Mouse (Mus musculus) neural tube, embryonic 11.5 days (tissue): ENCODE results near the gene Car5a. TPM values are rescaled to one million over a fixed set of nuclear protein-coding genes. Genes with fewer than 3 reads are reported as not detected.

Experiments
- ATAC-seq: fragments of 200-750 bp; cut with Nextera tagmentation; 2 replicates; pipeline ENCODE4 v1.8.0; 2017; ENCODE audit warnings: moderate number of reproducible peaks, mild to moderate bottlenecking, moderate TSS enrichment, moderate library complexity; ENCODE audit not compliant: insufficient read depth, low FRiP score, low TSS enrichment
- DNase-seq: peaks from one replicate; pipeline ENCODE4 v3.0.0-alpha.2; 2015; ENCODE audit warnings: low spot score
- H3K27ac ChIP-seq: fragments of 300-500 bp; sonication (generic); 2 replicates; pipeline ENCODE4 v1.5.1; 2014; ENCODE audit warnings: low read depth, mild to moderate bottlenecking, low read length
- H3K27me3 ChIP-seq: fragments of 300-500 bp; sonication (generic); 2 replicates; pipeline ENCODE4 v1.6.1; 2014; ENCODE audit warnings: mild to moderate bottlenecking, low read length, mixed read lengths; ENCODE audit not compliant: control insufficient read depth, insufficient read depth
- H3K36me3 ChIP-seq: fragments of 300-500 bp; sonication (generic); 2 replicates; pipeline ENCODE4 v1.6.1; 2014; ENCODE audit warnings: mild to moderate bottlenecking, low read length, moderate library complexity, mixed read lengths; ENCODE audit not compliant: control insufficient read depth, insufficient read depth
- H3K4me1 ChIP-seq: fragments of 300-500 bp; sonication (generic); 2 replicates; pipeline ENCODE4 v1.6.1; 2014; ENCODE audit warnings: low read length, mixed read lengths; ENCODE audit not compliant: control insufficient read depth, insufficient read depth
- H3K4me2 ChIP-seq: fragments of 300-500 bp; sonication (generic); 2 replicates; pipeline ENCODE4 v1.6.1; 2014; ENCODE audit warnings: low read depth, mild to moderate bottlenecking, moderate library complexity
- H3K4me3 ChIP-seq: fragments of 300-500 bp; sonication (generic); 2 replicates; pipeline ENCODE4 v1.5.1; 2014; ENCODE audit warnings: low read depth, low read length
- H3K9ac ChIP-seq: fragments of 300-500 bp; sonication (generic); 2 replicates; pipeline ENCODE4 v1.6.1; 2014; ENCODE audit warnings: mild to moderate bottlenecking, low read length
- H3K9me3 ChIP-seq: fragments of 300-500 bp; sonication (generic); 2 replicates; pipeline ENCODE4 v1.6.1; 2016; ENCODE audit warnings: low read length; ENCODE audit not compliant: control insufficient read depth
- WGBS: fragments of 180-500 bp; shearing (Covaris S2); extraction: QIAGEN DNeasy Blood & Tissue Kit; methylation state at CpG from one replicate; pipeline ENCODE4 v1.1.7; 2014; 5-methylcytosine and 5-hydroxymethylcytosine counted together
- polyA plus RNA-seq: library from polyadenylated mRNA; unstranded; fragments of >200 nt; fragmentation: Nextera tagmentation; extraction: Ambion mirVana; gene quantifications from 2 replicates; pipeline ENCODE4 v1.2.1, GENCODE M21; 2014

Car5a gene
- polyA plus RNA-seq, 1 experiment from 2014 or later = not detected

DNA sequence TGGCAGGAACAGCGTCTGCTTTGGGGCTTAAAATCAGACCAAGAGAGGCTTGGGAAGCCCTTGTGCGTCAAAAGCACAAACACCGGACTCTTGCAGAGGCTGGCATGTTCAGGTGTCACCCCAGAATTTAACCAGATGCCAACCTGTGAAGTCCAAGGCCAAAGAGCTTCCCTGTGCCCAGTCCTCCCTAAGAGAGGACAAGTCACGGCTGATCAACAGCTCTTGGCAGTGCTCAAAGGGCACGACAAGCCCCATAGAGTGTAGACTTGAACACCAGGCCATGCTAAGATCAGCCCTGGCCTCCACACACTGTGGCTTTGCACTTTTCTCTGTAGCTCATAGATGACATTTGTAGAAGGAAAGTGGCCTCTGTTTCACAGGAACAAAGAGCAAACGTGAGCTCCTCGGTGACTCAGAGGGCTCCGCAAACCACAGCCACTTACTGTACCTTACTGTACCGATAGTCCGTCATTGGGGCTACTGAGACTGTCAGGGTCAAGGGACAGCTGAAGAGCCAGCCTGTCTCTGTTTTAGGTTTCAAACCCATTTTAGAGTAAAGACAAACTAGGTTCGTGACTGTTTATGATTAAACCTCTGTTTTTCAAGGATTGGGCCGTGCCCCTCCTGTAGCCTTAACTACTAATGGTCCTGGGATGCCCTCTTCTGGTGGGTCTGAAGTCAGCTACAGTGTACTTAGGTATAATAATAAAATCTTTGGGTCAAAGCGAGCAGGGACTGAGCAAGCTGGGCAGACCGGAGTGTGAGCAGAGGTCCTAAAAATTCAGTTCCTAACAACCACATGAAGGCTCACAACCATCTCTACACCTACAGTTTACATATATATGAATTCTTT is 11.8 kb downstream of the Car5a start:
- H3K4me1 ChIP-seq = peaks cover 7% of the 10 kb centered on the region; the same call in 1 of the 2 replicates
- H3K4me2 ChIP-seq = no peak overlapping the region
- H3K36me3 ChIP-seq = no peaks in the 10 kb centered on the region
- no peak for ATAC-seq
- no peak overlapping the region for H3K4me3 ChIP-seq
- no peak for DNase-seq
- H3K27me3 ChIP-seq = no peaks in the 10 kb centered on the region
- no peak overlapping the region for H3K27ac ChIP-seq
- no peak overlapping the region for H3K9ac ChIP-seq
- no peaks in the 10 kb centered on the region for H3K9me3 ChIP-seq
- WGBS = 87% methylated on average over 14 of the region's 14 CpGs

DNA sequence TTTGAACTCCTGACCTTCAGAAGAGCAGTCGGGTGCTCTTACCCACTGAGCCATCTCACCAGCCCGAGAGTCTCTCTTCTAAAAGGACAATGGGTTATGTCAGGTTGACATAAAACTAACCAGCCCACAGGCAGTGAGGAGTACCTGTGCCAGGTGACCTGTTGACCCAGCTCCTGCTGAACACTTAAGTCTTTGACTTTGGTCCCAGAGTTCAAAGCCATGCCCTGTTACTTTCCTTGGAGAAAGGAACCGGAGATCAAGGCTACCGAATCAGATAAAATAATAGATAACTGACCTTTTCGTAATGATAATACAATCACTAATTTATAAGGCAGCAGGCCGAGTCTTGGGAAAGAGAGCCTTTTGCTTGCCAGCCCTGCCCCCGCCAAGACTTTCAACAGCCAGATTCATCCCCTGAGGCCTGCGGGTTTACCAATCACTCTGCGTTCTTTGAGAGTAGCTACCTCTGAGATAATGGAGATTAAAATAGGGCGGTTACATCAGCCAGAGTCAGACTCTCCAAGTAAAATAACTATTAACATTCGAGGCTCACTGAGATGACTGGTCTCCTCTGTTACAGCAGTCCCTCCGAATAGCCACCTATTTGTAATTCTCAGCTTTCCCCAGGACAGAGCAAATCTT is 12.6 kb downstream of the Car5a start:
- DNase-seq (no peak), ATAC-seq (no peak)
- no peak overlapping the region for H3K4me3 ChIP-seq
- no peak overlapping the region for H3K27ac ChIP-seq
- peaks cover 7% of the 10 kb centered on the region; the same call in 1 of the 2 replicates for H3K4me1 ChIP-seq
- 82% methylated on average over 12 of the region's 12 CpGs for WGBS
- no peak overlapping the region for H3K9ac ChIP-seq
- H3K27me3 ChIP-seq = no peaks in the 10 kb centered on the region
- H3K4me2 ChIP-seq = no peak overlapping the region
- H3K9me3 ChIP-seq = no peaks in the 10 kb centered on the region
- no peaks in the 10 kb centered on the region for H3K36me3 ChIP-seq

DNA sequence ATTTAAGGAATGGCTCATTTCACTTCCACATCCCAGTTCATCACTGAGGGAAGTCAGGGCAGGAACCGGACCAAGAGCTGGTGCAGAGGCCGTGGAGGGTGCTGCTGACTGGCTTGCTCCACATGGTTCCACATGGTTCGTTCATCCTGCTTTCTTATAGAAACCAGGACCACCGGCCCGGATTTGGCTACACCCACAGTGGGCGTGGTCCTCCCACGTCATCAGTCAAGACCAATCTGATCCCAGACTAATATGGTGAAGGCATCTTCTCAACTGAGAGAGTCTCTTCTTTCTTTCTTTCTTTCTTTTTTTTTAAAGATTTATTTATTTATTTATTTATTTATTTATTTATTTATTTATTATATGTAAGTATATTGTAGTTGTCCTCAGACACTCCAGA is 13.1 kb downstream of the Car5a start:
- Histone ChIP-seq H3K9ac (no peak overlapping the region), H3K9me3 (no peaks in the 10 kb centered on the region), H3K36me3 (no peaks in the 10 kb centered on the region), H3K27ac (no peak overlapping the region), H3K4me2 (no peak overlapping the region), H3K4me3 (no peak overlapping the region), H3K4me1 (peaks cover 3% of the 10 kb centered on the region; the same call in 1 of the 2 replicates), H3K27me3 (no peaks in the 10 kb centered on the region)
- ATAC-seq = no peak
- no peak for DNase-seq
- WGBS = 84% methylated on average over 7 of the region's 7 CpGs

DNA sequence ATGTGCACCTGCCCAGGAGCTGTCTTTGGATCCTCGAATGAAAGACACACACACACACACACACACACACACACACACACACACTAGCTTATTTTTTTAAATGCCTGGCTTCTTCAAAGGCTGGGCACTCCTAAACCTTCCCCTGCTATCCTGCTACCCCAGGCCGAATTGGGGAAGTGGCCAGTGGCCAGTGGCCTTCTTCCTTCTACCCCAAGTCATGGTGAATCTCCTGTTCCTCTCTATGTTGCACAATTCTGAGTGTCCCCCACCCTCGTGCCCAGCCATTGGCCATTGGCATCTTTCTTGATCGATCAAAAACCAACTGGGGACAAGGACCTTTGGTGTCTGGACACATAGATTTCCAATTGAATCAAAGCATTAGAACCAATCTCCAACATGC is 14.7 kb downstream of the Car5a start:
- DNase-seq = no peak
- H3K27ac ChIP-seq = no peak overlapping the region
- no peak for ATAC-seq
- H3K9ac ChIP-seq = no peak overlapping the region
- H3K4me1 ChIP-seq = peaks cover 2% of the 10 kb centered on the region; the same call in 1 of the 2 replicates
- no peaks in the 10 kb centered on the region for H3K27me3 ChIP-seq
- no peaks in the 10 kb centered on the region for H3K36me3 ChIP-seq
- 81% methylated on average over 4 of the region's 4 CpGs for WGBS
- no peak overlapping the region for H3K4me2 ChIP-seq
- no peaks in the 10 kb centered on the region for H3K9me3 ChIP-seq
- no peak overlapping the region for H3K4me3 ChIP-seq

DNA sequence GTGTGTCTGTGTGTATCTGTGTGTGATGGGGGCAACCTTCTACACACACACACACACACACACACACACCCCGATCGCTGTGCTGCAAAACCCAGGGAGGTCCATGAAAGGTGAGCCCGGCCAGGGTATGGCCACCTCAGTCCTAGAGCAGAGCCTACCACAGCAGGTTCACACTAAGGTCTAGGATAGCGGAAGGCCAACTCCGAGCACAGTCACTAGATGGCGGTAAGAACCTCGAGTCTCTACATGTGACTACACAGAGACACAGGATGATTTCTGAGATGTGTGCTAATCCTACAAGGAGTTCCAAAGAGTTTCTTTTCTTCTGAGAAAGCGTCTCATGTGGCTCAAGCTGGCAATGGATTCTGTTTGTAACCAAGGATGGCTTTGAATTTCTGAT is 17.4 kb downstream of the Car5a start:
- 41% methylated on average over 8 of the region's 8 CpGs for WGBS
- DNase-seq = peak; percentile 56

DNA sequence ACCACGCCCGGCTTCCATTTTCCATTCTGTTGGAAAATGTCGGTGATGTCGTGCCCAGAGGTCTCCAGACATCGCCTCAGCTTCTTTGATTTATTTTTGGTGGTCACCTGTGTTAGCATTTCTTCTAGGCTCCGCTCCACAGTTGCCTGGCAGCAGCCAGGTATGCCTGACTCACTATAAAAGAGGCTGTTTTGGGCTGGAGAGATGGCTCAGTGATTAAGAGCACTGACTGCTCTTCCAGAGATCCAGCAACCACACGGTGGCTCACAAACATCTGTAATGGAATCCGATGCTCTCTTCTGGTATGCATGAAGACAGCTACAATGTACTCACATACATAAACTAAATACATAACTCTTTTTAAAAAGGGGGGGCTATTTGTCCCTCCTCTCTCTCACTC is 18.4 kb downstream of the Car5a start:
- H3K27ac ChIP-seq = no peak overlapping the region

More for the DNA sequence above, 17.4 kb downstream of the Car5a start:
- ATAC-seq = no peak
- H3K9me3 ChIP-seq = no peaks in the 10 kb centered on the region
- H3K4me1 ChIP-seq = no peaks in the 10 kb centered on the region
- H3K9ac ChIP-seq = no peak overlapping the region
- no peak overlapping the region for H3K27ac ChIP-seq
- H3K4me2 ChIP-seq = no peak overlapping the region
- no peaks in the 10 kb centered on the region for H3K27me3 ChIP-seq
- no peak overlapping the region for H3K4me3 ChIP-seq
- no peaks in the 10 kb centered on the region for H3K36me3 ChIP-seq

DNA sequence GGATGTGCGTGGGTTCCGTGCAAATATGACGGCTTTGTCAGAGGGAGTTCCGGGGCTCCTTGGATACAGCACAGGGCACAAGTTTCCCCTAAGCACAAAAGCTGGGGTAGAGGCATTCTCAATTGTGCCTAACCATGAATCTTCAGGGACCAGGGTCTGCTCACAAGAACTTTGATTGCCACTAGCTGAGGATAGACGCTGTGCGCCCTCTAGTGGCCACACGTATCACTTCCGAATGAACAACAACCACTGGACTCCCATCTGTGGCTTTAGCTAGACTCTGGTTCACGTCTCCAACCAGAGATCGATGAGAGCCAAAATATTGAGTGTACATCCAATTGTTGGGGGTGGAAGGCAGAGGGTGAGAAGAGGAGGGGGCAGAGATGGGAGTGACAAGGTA is 19.1 kb downstream of the Car5a start:
- no peak overlapping the region for H3K27ac ChIP-seq
- ATAC-seq = no peak
- no peak overlapping the region for H3K4me3 ChIP-seq
- 29% methylated on average over 10 of the region's 10 CpGs for WGBS
- no peak overlapping the region for H3K9ac ChIP-seq
- no peaks in the 10 kb centered on the region for H3K9me3 ChIP-seq
- no peak overlapping the region for H3K4me2 ChIP-seq
- peak; percentile 80 for DNase-seq
- H3K27me3 ChIP-seq = no peaks in the 10 kb centered on the region
- no peaks in the 10 kb centered on the region for H3K4me1 ChIP-seq
- no peaks in the 10 kb centered on the region for H3K36me3 ChIP-seq

More for the DNA sequence above, 18.4 kb downstream of the Car5a start:
- no peak for ATAC-seq
- H3K27me3 ChIP-seq = no peaks in the 10 kb centered on the region
- H3K4me2 ChIP-seq = no peak overlapping the region
- H3K4me1 ChIP-seq = no peaks in the 10 kb centered on the region
- no peak overlapping the region for H3K4me3 ChIP-seq
- DNase-seq = no peak
- no peaks in the 10 kb centered on the region for H3K9me3 ChIP-seq
- H3K36me3 ChIP-seq = no peaks in the 10 kb centered on the region
- H3K9ac ChIP-seq = no peak overlapping the region
- WGBS = 66% methylated on average over 8 of the region's 8 CpGs

DNA sequence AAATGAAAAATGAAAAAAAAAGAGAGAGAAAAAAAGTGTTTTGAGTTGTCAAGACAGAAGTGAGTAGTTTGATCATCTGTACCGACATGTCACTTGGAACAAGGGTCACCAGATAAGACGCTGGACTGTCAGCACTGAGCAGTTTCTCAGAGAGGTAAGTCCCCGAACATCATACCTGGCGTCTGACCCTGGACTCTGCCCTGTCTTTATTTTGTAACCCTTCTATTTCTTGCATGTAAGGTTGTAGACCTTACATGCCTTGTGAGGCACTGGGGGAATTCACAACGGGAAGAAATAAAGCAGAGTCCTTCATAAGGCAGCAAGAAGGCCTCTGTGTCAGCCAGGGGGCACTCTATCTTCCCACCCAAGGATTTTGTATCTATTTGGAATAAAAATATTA is 20.0 kb downstream of the Car5a start:
- Histone ChIP-seq H3K9ac (no peak overlapping the region), H3K27me3 (no peaks in the 10 kb centered on the region), H3K4me1 (no peaks in the 10 kb centered on the region), H3K4me3 (no peak overlapping the region), H3K4me2 (no peak overlapping the region), H3K36me3 (no peaks in the 10 kb centered on the region), H3K27ac (no peak overlapping the region), H3K9me3 (no peaks in the 10 kb centered on the region)
- ATAC-seq (no peak), DNase-seq (no peak)
- WGBS = 88% methylated on average over 5 of the region's 5 CpGs

DNA sequence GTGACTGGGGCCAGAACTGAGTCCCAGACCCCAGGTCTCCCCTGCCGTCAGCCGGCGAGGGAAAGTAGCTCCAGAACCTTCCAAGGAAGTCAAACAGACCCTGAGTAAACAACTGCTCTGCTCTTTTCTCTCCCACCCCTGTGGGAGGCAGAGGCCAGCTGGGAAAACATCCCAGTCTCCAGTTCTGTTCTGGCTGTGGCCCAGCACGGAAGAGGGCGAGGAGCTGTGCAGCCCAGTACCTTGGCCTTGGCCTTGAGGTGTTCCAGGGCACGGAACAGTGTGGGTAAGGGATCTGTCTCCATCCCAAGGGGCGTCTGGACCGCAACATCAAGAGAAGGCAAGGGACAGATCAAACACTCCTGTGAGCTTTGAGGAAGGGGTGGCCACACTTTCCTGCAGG is 22.6 kb downstream of the Car5a start:
- no peak overlapping the region for H3K27ac ChIP-seq

More for the DNA sequence above, 22.6 kb downstream of the Car5a start:
- Histone ChIP-seq H3K4me1 (no peaks in the 10 kb centered on the region), H3K9me3 (no peaks in the 10 kb centered on the region), H3K4me2 (no peak overlapping the region), H3K9ac (no peak overlapping the region), H3K27me3 (no peaks in the 10 kb centered on the region), H3K36me3 (no peaks in the 10 kb centered on the region), H3K4me3 (no peak overlapping the region)
- no peak for DNase-seq
- 56% methylated on average over 8 of the region's 8 CpGs for WGBS
- ATAC-seq = no peak
